Mouse (Mus musculus) erythroblast, adult 5-6 weeks (primary cell): ENCODE results near the gene Gjb2. TPM values are rescaled to one million over a fixed set of nuclear protein-coding genes. Genes with fewer than 3 reads are reported as not detected.

Source experiments
- ATAC-seq: replicated peaks from 2 replicates; pipeline ENCODE4 v1.8.0; 2016; ENCODE audit warnings: moderate number of reproducible peaks, mild to moderate bottlenecking, moderate TSS enrichment, inconsistent platforms; ENCODE audit not compliant: poor library complexity, low FRiP score, severe bottlenecking
- total RNA-seq, 2 experiments: library from RNA; stranded (forward) in 1 of 2; stranded (reverse) in 1 of 2; fragments of 150-400 nt in 1 of 2; fragments of 200-764, 138-1000 nt in 1 of 2; gene quantifications; 2 replicates each; pipeline versions ENCODE4 v1.2.3 to v1.2.4; 2015 to 2017; ENCODE audit warnings: low replicate concordance in 2 of 2

Gjb2 gene
- total RNA-seq (2015; ENCODE audit: low replicate concordance), result not detected in 2 replicates
- total RNA-seq (2017; ENCODE audit: low replicate concordance), result not detected in 2 replicates

DNA sequence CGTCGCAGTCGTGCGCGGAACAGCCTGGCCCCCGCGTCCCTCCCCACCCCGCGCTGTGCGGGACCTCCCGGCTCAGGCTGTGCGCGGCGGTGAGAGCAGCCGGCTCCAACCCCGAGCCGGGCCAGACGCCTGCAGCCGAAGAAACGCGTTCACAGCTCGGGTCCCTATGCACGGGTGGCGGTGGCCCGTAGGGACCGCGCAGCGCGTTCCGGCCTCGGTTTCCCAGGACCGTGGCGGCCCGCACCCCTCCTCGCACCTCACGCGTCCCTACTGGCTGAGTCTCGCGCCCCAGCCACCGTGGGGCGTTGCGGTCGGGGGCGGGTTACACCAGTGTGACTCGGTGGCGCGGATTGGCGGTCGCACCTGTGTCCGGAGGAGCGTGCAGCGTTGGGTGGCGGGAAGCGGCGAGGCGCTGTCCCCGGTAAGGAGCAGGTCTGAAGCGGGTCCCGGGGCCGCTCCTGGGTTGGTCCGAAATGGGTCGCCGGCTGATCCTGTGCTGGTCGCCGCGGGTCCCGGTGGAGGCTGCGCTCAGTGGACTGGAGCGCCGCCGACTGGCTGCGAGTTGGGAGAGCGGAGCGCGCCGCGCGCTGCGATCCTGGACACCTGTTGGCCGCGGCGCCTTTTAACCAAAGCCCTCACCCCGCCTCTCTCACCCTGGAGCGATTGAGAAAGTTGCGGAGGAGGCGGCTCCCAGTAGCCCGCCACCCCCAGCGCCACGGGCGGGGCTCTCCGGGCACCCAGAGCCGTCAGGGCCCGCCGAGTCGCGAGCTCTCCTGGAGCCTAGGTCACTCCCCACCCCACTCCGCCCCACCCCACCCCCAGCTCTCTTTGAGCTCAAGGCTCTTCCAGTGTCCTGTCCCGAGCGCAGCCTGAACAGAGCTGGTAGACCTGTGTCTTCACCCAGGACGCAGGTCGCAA lies at the start of gene Gjb2:
Gene Gjb2, minus strand, starts transcription at position 597 of the 918 bp plus-strand sequence.
- ATAC-seq, result no peak

DNA sequence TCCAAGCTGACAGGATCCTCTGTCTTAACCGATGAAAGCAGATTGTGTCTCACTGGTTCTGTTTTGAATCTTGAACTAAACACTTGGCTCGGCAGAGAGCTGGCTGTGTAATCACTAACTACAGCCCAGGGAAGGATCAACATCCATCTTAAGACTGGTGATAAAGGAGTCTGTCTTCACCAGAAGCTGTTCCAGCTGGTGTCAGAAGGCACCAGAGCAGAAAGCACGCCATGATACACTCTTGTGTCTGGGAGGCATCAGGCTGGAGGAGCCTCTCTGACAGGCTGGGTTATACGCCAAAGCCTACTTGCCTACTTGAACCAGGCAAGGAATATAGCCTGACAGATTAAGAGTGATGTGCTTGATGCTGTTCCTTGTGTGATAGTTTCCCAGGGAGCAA lies 41.2 kb upstream of the Gjb2 start:
- no peak for ATAC-seq

DNA sequence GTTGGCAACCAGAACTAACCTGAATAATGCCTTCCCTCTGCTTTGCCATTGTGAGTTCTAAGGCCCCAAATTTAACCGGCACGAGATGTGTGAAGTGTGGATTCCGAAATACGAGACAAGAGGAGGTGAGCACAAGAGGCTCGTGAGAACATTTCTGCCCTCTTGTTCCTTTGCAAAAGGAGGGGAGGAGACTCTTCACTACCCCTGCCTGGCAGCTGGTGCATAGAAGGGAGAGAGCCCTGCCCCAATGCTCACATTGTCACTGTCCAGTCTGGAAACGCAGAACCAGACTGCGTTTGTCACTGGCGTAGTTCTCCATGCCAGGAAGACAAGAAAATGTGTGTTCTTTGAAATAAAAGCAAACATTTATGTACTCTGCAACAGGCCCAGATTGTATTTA lies 30.8 kb upstream of the Gjb2 start:
- no peak for ATAC-seq

DNA sequence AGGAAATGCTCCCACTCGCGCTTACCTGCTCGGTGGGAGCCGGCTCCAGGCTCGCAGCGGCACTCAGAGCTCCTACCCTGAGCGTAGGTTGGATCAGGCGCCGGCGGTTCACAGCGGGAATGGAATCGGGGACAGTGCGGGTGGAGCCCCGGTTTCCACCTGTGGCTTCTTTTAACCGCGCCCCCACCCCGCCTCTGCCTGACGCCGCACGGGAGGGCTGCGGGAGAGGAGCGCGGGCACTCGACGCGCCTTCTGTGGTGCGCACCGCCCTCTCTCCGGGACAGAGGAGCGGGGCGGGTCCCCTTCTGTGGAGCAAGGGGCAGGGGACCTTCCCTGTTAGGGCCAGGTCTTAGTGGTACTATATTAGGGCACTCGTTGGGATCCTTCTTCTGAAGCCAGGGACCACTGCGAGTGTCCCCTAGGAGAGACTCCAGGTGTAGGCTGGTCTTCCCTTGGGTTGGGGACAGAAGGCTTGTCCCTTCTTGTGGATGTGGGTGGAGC lies 28.7 kb upstream of the Gjb2 start, which contains the start of gene Gjb6:
Gene Gjb6, minus strand, starts transcription at position 451 of the 501 bp plus-strand sequence.
- ATAC-seq, result no peak

DNA sequence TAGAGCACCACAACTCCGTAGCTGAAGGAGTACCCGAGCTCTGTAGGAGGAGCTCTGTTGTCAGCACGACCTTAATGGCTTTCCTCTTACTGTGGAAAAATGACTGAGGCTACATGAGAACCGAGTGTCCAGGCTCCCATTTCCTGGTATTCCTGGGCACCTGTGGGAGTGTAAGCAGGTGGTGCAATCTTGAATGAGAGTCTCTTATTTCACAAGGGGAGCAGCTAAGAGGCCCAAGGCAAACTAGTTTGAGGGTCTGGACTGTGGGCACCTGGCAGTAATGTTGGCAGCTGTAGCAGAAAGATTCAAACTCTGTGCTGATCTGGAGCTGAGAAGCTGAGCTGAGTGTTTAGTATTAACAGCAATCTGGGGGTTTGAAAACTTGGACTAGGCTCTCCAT lies 22.9 kb upstream of the Gjb2 start:
- ATAC-seq, result no peak

DNA sequence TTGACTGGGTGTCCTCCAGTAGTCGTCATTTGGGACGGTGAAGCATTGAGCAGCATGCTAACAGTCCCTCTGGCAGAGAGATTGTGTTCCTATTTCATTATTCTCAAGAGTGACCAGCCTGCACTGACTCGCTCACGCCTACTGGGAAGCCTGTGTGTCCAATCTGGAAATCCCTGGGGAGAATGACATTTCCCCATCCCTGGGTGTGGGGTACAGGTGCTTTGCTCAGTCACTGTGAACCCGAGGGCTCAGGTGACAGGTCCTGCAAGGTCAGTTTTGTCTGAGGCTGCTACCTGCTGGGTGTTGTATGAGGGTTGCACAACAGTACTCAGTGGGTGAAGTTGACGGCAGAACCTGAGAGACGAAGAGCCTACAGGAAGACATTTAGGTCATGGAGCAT lies 17.8 kb upstream of the Gjb2 start:
- no peak for ATAC-seq

DNA sequence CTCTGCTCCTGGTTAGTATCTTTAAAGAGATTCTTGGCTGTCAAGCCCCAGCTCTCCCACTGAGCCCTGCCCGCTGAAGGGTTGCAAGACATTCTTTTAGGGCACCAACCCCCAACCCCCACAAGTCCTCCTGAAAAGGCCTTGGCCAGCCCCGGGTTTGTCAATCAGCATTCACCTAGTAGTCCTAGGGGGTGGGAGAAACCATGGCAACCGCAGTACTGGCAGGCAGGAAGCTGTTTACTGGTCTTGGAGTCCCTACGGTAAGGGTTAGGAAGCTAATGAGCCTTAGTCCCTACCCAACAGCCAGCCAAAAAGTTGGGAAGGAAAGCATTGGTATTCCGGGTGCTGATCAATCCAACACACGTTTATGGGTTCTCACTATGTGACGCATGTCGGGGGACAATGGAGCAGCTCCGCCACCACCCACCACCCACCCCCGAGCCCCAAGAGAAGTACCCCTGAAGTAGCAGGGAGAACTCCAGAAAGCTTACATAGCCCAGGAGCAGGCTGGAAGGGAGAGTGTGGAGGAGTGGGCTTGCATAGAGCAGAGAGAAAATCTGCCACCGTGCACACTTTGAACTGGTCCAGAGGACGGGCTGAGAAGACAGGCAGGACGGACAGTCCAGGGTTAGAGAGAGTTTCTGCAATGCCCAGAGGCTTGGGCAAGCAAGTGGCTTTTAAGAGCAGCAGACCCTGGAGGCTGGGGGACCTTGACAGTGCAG lies 11.5 kb upstream of the Gjb2 start, which contains the start of gene Gm4491:
Gene Gm4491, minus strand, starts transcription at position 61 of the 722 bp plus-strand sequence.
- ATAC-seq, result no peak

DNA sequence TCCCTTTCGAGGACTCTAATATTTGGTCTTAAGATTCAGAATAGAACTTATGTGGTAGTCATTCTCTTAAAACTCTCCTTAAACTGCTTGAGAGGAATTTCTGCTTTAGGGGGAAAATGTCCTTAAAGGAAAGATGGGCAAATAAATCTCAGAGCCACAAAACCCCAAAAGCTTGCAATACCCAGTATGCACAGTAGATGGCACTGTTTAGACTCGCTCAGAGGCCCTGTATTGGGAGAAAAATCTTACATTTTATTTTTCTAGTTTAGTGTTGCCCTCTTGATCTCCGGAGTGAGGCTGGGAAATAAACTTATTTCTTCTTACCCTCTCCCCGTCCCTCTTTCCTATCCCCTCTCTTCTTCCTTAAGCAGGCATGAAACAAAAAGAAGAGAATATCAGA lies 4.7 kb upstream of the Gjb2 start:
- ATAC-seq, result no peak

DNA sequence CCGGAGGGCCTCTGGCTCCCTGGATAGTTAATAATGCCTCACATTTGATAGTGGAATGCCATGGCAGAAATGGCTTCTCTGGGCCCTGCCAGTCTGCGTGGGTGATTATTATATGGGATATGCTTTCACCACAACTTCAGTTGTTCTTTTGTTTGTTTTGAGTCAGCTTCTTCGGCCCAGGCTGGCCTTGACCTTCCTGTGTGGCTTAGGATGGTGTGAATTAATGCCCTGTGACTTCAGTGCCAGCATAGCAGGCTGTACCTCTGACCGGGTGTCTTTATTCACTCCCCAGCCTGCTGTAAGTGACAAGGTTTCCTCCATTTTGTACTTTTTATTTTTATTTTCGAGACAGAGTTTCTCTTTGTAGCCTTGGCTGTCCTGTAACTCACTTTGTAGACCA lies 3.4 kb upstream of the Gjb2 start:
- no peak for ATAC-seq

DNA sequence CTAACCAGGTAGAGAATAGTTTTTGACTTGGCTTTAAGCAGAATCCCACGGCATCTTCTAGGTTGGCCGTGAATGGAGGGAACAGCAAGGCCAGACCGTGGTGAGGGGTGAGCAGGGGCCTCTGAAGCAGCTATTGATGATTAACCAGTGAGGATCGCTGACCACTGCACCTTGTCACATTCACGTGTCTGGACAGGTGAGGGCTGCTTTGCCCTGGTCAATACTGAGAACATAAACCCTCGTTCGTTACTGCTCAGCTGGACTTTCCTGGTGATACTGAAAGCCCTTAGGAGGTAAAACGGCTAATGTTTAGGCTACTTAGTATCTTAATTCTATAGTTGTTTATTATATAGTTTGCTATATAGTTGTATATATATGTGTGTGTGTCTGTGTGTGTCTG lies 2.6 kb upstream of the Gjb2 start:
- ATAC-seq, result no peak

DNA sequence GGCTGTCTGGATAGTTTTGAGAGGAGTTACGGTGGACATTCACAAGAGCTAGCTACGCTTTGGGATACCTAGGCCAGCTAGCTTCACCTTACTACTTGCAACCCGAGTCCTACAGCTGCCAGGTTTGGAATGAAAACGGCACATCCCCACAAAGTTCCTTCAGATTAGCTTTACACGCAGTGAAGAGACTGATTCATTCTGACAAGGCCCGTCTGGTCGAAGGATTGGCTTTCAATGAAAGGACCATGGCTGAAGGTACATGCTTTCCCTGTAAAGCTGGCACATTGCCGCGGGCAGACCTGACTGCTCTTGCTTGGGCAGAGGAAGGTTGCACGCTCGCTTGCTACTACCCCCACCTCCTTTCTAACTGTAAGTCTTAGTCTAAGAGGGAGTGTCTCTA lies 1.2 kb upstream of the Gjb2 start:
- no peak for ATAC-seq

DNA sequence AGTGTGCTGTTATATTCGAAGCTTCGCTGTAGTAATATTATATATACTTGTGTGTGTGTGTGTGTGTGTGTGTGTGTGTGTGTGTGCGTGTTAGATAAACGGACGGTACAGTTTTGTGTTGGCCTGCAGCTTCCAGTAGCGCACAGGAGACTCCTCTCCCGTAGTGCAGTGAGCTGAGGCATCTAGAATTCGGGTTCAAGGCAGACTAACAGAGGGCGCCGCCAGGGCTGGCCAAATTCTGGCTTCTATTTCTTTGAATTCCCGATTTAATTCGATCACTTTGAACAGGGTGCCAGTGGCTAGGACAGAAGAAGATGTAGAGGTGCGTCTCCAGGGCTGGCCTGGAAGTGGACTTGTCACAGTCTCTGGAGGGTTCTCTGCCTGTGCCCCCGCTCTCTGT lies 609 bp upstream of the Gjb2 start:
- no peak for ATAC-seq

DNA sequence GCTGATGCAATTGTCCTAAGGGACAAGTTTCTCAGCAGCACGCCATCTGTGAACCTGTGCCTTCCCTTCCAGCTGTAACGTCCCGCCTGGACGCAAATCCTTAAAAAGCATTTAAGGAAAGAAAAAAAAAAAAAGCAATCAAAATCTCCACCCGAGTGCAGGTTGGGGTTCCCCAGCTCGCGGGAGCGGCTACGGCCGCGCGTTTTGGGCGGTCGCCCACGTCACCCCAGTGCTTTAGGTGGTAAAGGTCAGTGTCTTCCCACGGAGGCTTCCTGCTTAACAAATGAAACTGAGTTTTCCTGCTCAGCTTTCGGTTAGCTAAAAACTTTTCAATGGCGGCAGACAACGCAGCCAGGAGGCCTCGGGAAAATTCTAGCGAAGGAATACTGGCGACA lies 794 bp downstream of the Gjb2 start:
- no peak for ATAC-seq

DNA sequence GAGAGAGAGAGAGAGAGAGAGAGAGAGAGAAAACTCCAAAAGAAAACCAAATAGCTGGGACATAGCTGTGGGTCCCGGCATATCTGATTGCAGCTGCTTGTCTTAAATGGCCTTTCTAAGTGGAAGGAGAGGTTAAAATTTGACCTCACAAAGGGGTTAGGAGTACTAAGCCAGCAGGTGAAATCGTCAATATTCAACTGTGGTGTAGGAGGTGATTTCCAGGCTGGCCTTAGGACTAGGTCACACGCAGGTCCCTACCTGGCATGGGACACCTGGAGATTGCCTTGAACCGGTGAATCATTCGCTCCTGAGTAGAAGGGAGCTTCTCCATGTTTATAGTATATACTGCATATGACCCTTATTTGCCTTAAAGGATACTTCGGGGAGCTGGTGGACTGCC lies 1.4 kb downstream of the Gjb2 start:
- no peak for ATAC-seq

DNA sequence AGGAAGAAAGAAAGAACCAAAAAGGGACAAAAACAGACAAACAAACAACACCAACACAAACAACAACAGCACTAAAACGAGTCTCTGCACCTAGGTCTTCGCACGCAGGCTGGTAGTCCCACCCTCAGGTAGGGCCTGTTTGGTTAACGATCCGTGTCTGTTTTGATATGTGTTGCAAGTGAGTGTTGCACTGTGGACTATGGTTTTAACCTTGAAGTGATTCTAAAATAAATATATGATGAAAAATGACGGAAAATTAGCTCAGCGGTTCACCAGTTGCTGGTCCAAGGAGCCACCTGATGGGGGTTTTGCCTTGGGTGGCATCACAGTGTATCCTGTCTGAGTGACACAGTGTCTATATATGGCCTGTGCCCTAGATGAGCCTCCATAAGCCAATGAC lies 2.9 kb downstream of the Gjb2 start:
- no peak for ATAC-seq

DNA sequence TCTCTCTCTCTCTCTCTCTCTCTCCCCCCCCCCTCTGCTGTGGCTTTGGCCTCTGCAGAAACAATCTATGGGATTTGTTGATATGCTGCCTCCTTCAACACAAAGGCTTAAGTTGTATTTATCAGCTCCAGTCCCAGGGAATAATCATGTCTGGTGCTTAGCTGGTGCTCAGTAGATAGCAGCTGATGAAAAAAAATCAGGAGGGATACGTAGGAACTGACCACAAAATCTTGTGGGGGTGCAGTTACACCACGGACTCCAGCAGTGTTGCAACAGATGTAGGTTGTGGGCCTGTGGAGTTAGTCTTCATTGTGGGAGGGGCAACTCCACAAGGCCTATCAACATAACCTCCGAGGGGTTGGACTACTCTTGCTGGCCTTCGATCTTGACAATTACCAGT lies 8.6 kb downstream of the Gjb2 start:
- no peak for ATAC-seq

DNA sequence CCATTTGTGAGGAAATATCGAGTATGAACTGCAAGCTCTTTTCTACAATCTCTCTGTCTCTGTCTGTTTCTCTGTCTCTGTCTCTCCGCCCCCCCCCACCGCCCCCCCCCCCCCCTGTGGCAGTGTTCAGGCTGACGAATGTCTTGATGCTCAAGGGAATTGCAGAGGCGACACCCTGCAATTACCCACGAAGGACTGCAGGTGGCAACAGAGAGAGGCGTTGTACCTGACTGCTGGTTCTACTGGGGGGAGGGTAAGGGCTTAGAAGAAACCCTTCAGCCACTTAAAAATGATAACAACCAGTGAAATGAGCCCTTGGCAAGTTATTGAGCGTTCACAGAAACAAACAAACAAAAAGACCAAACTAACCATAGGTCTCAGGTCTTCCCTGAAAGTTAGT lies 11.5 kb downstream of the Gjb2 start:
- ATAC-seq, result no peak

DNA sequence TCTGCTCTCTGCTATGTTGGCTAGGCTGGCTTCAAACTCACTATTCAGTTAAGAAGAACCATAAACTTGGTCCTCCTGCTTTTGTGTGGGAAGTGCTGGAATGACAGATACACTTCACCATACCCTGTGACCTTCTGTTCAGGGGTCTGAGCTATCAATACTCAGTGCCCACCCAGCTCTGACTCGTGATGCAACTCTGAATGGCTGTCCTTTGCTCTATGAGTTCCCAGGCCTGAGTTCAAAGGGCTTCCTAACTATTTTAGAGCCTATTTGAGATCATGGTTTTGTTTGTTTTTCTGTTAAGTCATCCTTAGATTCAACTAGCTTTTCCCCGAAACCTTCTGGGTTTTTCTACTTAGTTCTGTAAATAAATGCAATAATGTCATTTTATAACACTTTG lies 14.5 kb downstream of the Gjb2 start:
- ATAC-seq, result no peak

DNA sequence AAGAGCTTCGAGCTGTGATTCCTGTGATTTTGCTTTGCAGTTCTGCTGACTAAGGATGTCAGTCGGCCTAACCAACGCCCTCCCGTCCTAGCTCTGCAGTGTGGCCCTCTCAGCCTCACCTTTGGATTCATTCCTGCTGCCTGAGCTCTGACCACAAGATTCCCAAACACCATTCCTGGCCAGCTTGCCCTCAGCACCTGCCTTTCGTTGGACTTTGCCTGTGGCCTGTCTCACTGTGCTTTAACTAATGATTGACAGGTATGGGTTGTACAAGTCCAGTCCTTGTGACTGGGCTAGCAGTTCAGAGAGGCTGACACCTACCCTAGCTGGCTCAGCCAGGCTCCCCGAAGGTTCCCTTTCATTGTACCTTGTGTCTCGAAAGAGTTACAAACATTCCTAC lies 15.4 kb downstream of the Gjb2 start:
- ATAC-seq, result no peak

DNA sequence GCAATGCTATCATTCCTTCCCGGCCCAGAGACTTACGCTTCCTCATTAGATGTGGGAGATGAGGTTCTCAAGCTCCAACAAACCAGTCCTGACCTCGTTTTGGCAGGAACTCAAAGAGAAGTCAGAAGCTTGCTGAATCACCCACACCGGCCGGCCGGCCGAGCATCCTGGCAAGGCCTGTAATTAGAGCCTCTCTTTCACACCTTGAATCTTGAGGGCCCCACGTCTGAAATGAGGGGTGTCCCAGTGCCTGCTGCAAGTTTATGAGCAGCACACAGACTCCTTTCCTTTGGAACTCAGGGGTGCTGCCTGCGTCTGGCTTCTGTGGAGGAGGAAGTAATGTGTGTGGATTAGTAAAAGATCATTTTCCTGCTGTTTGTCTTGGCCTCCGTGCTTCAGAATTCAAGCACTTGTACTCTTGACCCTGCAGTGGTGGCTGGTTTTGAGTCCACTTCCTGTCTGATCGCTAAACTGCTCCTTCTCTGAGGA lies 20.3 kb downstream of the Gjb2 start:
- no peak for ATAC-seq

DNA sequence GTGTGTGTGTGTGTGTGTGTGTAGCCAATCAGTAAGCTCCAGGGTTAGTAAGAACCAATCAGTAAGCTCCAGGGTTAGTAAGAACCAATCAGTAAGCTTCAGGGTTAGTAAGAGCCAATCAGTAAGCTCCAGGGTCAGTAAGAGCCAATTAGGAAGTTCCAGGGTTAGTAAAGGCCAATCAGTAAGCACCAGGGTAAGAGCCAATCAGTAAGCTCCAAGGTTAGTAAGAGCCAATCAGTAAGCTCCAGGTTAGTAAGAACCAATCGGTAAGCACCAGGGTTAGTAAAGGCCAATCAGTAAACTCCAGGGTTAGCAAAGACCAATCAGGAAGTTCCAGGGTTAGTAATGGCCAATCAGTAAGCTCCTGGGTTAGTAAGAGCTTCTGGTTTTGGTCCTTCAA lies 21.6 kb downstream of the Gjb2 start:
- no peak for ATAC-seq
